Mouse (Mus musculus) liver, postnatal 0 days (tissue): Measurements from ENCODE around the gene Gm36028.

ENCODE experiments used
- CTCF ChIP-seq: sonication (generic); IDR thresholded peaks from 2 replicates; pipeline ENCODE4 v1.5.1; 2016; ENCODE audit warnings: antibody characterized with exemption, low read depth
- EP300 ChIP-seq: IDR thresholded peaks from 2 replicates; pipeline ENCODE4 v1.6.1; 2016; ENCODE audit warnings: antibody characterized with exemption, low read depth, mild to moderate bottlenecking

DNA sequence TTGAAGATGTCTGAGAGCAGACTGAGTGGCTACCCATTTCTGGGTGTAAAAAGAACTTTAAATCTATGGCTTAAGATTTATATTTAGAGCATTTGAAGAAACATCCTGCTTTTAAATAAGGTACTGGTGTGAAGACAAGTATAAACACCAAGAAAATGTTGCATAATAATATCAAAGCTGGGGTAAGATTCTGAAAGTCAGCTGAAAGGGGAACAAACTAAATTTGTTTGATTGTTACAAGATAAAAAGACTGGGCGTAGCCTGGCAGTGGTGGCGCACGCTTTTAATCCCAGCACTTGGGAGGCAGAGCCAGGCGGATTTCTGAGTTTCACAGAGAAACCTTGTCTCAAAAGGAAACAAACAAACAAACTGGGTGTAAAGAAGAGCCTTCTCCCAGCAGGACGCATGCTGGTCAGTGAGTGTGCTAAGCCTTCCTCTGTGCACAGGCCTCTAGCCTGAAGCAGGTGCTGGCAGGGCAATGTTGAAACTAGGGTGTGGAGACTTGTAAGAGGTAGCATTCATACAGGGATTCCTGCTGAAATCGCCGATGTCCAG, 18.1 kb upstream of the Gm36028 start:
- TF ChIP-seq CTCF, result no peak
- no peak for TF ChIP-seq EP300
